Mouse (Mus musculus): ENCODE results near the gene Bahcc1.

GRCm38 (mm10) chr11:120320156-120320555 is 87.4 kb downstream of the Bahcc1 start:
- TF ChIP-seq POLR2A (IDR thresholded peaks at IDR 0.05; ENCODE audit: extremely low read depth, insufficient read depth, low read length), result no peak
- TF ChIP-seq CTCF (IDR thresholded peaks at IDR 0.05; ENCODE audit: low read depth, low read length), result no peak

Measured in liver, adult 2 months (tissue).